Mouse (Mus musculus): ENCODE measurements at regions not wholly inside any gene's neighbourhood (a gene's known extent, or its start where the extent isn't known, plus 50 kb on each side); places are given as distances from the start of the nearest gene placed in this dataset.
A peak's percentile ranks its signal among the peaks of the same experiment; 100 is the strongest.

GRCm38 (mm10) chr12:9251772-9252171 lies 222.0 kb downstream of the Ttc32 start:
- Histone ChIP-seq H3K4me2 (replicated peaks) (no peak overlapping the region), H3K4me1 (peaks cover 7% of the 10 kb centered on the region; the same call in 1 of the 2 replicates), H3K4me3 (no peak overlapping the region), H3K9ac (no peak overlapping the region), H3K27ac (no peak overlapping the region), H3K36me3 (no peaks in the 10 kb centered on the region), H3K9me3 (no peaks in the 10 kb centered on the region), H3K27me3 (replicated peaks) (0 out of 2 replicates have a peak, but pooled peaks cover 3% of the 10 kb centered on the region)
- peak; percentile 41; the same call in 1 of the 2 replicates for ATAC-seq (ENCODE audit: low FRiP score, low read depth)
- WGBS, result 27% methylated on average over 5 of the region's 5 CpGs

- no peaks in the 10 kb centered on the region for H3K36me3 ChIP-seq
- no peak overlapping the region for H3K4me3 ChIP-seq
- H3K9me3 ChIP-seq, result no peaks in the 10 kb centered on the region
- 0 out of 2 replicates have a peak, but pooled peaks cover 3% of the 10 kb centered on the region for H3K27me3 ChIP-seq (replicated peaks)
- WGBS, result 6% methylated on average over 19 of the region's 19 CpGs
- peaks cover 7% of the 10 kb centered on the region; the same call in 1 of the 2 replicates for H3K4me1 ChIP-seq
- H3K4me2 ChIP-seq (replicated peaks), result 0 out of 2 replicates have a peak overlapping the region, but pooled peaks have one; percentile 0
- no peak overlapping the region for H3K9ac ChIP-seq
- no peak overlapping the region for H3K27ac ChIP-seq
- no peak; the same call in 1 of the 2 replicates for ATAC-seq (ENCODE audit: low FRiP score, low read depth)
Measured at GRCm38 (mm10) chr12:9253306-9254074, 223.7 kb downstream of the Ttc32 start.

GRCm38 (mm10) chr12:9254301-9254860 lies 224.6 kb downstream of the Ttc32 start:
- Histone ChIP-seq H3K9me3 (no peaks in the 10 kb centered on the region), H3K9ac (no peak overlapping the region), H3K27me3 (replicated peaks) (0 out of 2 replicates have a peak, but pooled peaks cover 3% of the 10 kb centered on the region), H3K4me2 (replicated peaks) (0 out of 2 replicates have a peak overlapping the region, but pooled peaks have one; percentile 0), H3K27ac (no peak overlapping the region), H3K4me3 (no peak overlapping the region), H3K36me3 (no peaks in the 10 kb centered on the region), H3K4me1 (peaks cover 7% of the 10 kb centered on the region; the same call in 1 of the 2 replicates)
- ATAC-seq (ENCODE audit: low FRiP score, low read depth), result no peak
- WGBS, result 37% methylated on average over 6 of the region's 6 CpGs

- H3K4me1 ChIP-seq, result peaks cover 7% of the 10 kb centered on the region; the same call in 1 of the 2 replicates
- H3K27me3 ChIP-seq (replicated peaks), result 0 out of 2 replicates have a peak, but pooled peaks cover 3% of the 10 kb centered on the region
- no peak overlapping the region for H3K27ac ChIP-seq
- H3K9me3 ChIP-seq, result no peaks in the 10 kb centered on the region
- WGBS, result 75% methylated on average over 10 of the region's 10 CpGs
- H3K4me3 ChIP-seq, result no peak overlapping the region
- ATAC-seq (ENCODE audit: low FRiP score, low read depth), result no peak
- no peak overlapping the region for H3K9ac ChIP-seq
- no peak overlapping the region for H3K4me2 ChIP-seq (replicated peaks)
- H3K36me3 ChIP-seq, result no peaks in the 10 kb centered on the region
Measured at GRCm38 (mm10) chr12:9255661-9256486, 226.1 kb downstream of the Ttc32 start.

GRCm38 (mm10) chr12:9256487-9256820 lies 226.7 kb downstream of the Ttc32 start:
- Histone ChIP-seq H3K4me2 (replicated peaks) (no peak overlapping the region), H3K36me3 (no peaks in the 10 kb centered on the region), H3K9ac (no peak overlapping the region), H3K27me3 (replicated peaks) (0 out of 2 replicates have a peak, but pooled peaks cover 3% of the 10 kb centered on the region), H3K4me1 (peaks cover 7% of the 10 kb centered on the region; the same call in 1 of the 2 replicates), H3K4me3 (no peak overlapping the region), H3K27ac (no peak overlapping the region), H3K9me3 (no peaks in the 10 kb centered on the region)
- no peak for ATAC-seq (ENCODE audit: low FRiP score, low read depth)

- peaks cover 4% of the 10 kb centered on the region; the same call in 1 of the 2 replicates for H3K4me1 ChIP-seq
- H3K9ac ChIP-seq, result no peak overlapping the region
- H3K4me3 ChIP-seq, result no peak overlapping the region
- no peaks in the 10 kb centered on the region for H3K36me3 ChIP-seq
- 15% methylated on average over 1 of the region's 1 CpGs for WGBS
- H3K4me2 ChIP-seq (replicated peaks), result no peak overlapping the region
- ATAC-seq (ENCODE audit: low FRiP score, low read depth), result no peak
- H3K9me3 ChIP-seq, result no peaks in the 10 kb centered on the region
- no peak overlapping the region for H3K27ac ChIP-seq
- H3K27me3 ChIP-seq (replicated peaks), result 0 out of 2 replicates have a peak, but pooled peaks cover 3% of the 10 kb centered on the region
Measured at GRCm38 (mm10) chr12:9258221-9258620, 228.4 kb downstream of the Ttc32 start.

GRCm38 (mm10) chr12:9261662-9262061 lies 231.9 kb downstream of the Ttc32 start:
- Histone ChIP-seq H3K4me1 (no peaks in the 10 kb centered on the region), H3K27ac (no peak overlapping the region), H3K27me3 (replicated peaks) (no peaks in the 10 kb centered on the region), H3K36me3 (no peaks in the 10 kb centered on the region), H3K9ac (no peak overlapping the region), H3K4me2 (replicated peaks) (no peak overlapping the region), H3K9me3 (no peaks in the 10 kb centered on the region), H3K4me3 (no peak overlapping the region)
- ATAC-seq (ENCODE audit: low FRiP score, low read depth), result no peak
- WGBS, result 24% methylated on average over 6 of the region's 6 CpGs

GRCm38 (mm10) chr12:9266221-9266620 lies 236.4 kb downstream of the Ttc32 start:
- Histone ChIP-seq H3K4me3 (no peak overlapping the region), H3K9me3 (no peaks in the 10 kb centered on the region), H3K36me3 (no peaks in the 10 kb centered on the region), H3K27ac (no peak overlapping the region), H3K27me3 (replicated peaks) (no peaks in the 10 kb centered on the region), H3K9ac (no peak overlapping the region), H3K4me1 (no peaks in the 10 kb centered on the region), H3K4me2 (replicated peaks) (no peak overlapping the region)
- 76% methylated on average over 4 of the region's 4 CpGs for WGBS
- no peak for ATAC-seq (ENCODE audit: low FRiP score, low read depth)

GRCm38 (mm10) chr12:9271484-9271883 lies 241.7 kb downstream of the Ttc32 start:
- Histone ChIP-seq H3K9me3 (no peaks in the 10 kb centered on the region), H3K9ac (no peak overlapping the region), H3K4me1 (no peaks in the 10 kb centered on the region), H3K27ac (no peak overlapping the region), H3K4me2 (replicated peaks) (no peak overlapping the region), H3K27me3 (replicated peaks) (no peaks in the 10 kb centered on the region), H3K36me3 (no peaks in the 10 kb centered on the region), H3K4me3 (no peak overlapping the region)
- ATAC-seq (ENCODE audit: low FRiP score, low read depth), result no peak
- WGBS, result 91% methylated on average over 2 of the region's 2 CpGs

- 67% methylated on average over 1 of the region's 1 CpGs for WGBS
Measured at GRCm38 (mm10) chr12:9274181-9274580, 244.4 kb downstream of the Ttc32 start.

GRCm38 (mm10) chr12:9275697-9276096 lies 245.9 kb downstream of the Ttc32 start:
- Histone ChIP-seq H3K9me3 (no peaks in the 10 kb centered on the region), H3K4me1 (no peaks in the 10 kb centered on the region), H3K9ac (no peak overlapping the region), H3K27ac (no peak overlapping the region), H3K4me2 (replicated peaks) (no peak overlapping the region), H3K4me3 (no peak overlapping the region), H3K36me3 (no peaks in the 10 kb centered on the region), H3K27me3 (replicated peaks) (no peaks in the 10 kb centered on the region)
- no peak for ATAC-seq (ENCODE audit: low FRiP score, low read depth)
- WGBS, result 83% methylated on average over 7 of the region's 7 CpGs

More at GRCm38 (mm10) chr12:9274181-9274580, 244.4 kb downstream of the Ttc32 start:
- no peaks in the 10 kb centered on the region for H3K36me3 ChIP-seq
- no peak overlapping the region for H3K9ac ChIP-seq
- no peaks in the 10 kb centered on the region for H3K27me3 ChIP-seq (replicated peaks)
- no peaks in the 10 kb centered on the region for H3K9me3 ChIP-seq
- no peak overlapping the region for H3K4me3 ChIP-seq
- no peak for ATAC-seq (ENCODE audit: low FRiP score, low read depth)
- no peak overlapping the region for H3K4me2 ChIP-seq (replicated peaks)
- no peak overlapping the region for H3K27ac ChIP-seq
- H3K4me1 ChIP-seq, result no peaks in the 10 kb centered on the region

GRCm38 (mm10) chr12:9278735-9279134 lies 248.9 kb downstream of the Ttc32 start:
- WGBS, result 17% methylated on average over 5 of the region's 5 CpGs
- no peaks in the 10 kb centered on the region for H3K27me3 ChIP-seq (replicated peaks)

More at GRCm38 (mm10) chr12:9278735-9279134, 248.9 kb downstream of the Ttc32 start:
- Histone ChIP-seq H3K4me1 (no peaks in the 10 kb centered on the region), H3K9me3 (no peaks in the 10 kb centered on the region), H3K9ac (no peak overlapping the region), H3K27ac (no peak overlapping the region), H3K4me2 (replicated peaks) (no peak overlapping the region), H3K4me3 (no peak overlapping the region), H3K36me3 (no peaks in the 10 kb centered on the region)
- ATAC-seq (ENCODE audit: low FRiP score, low read depth), result no peak

All from neural tube, embryonic 12.5 days (tissue).